Mouse (Mus musculus) right cerebral cortex, postnatal 25 days (tissue): ENCODE data around the gene Dusp6.

Experiments
- DNase-seq: peaks from one replicate; pipeline ENCODE4 v3.0.0; 2022

Gene Dusp6

GRCm38 (mm10) chr10:99246797-99247508, 16.1 kb upstream of the Dusp6 start:
- no peak for DNase-seq

- DNase-seq = no peak
Measured at GRCm38 (mm10) chr10:99250874-99251281, 12.2 kb upstream of the Dusp6 start.

- DNase-seq = no peak
Measured at GRCm38 (mm10) chr10:99253412-99253811, 9.6 kb upstream of the Dusp6 start.

- no peak for DNase-seq
Measured at GRCm38 (mm10) chr10:99255830-99256570, 7.0 kb upstream of the Dusp6 start.

- no peak for DNase-seq
Measured at GRCm38 (mm10) chr10:99257531-99257930, 5.5 kb upstream of the Dusp6 start.

GRCm38 (mm10) chr10:99259840-99260239, 3.2 kb upstream of the Dusp6 start:
- no peak for DNase-seq

- DNase-seq = peak; percentile 84
Measured at GRCm38 (mm10) chr10:99261151-99261635, 1.8 kb upstream of the Dusp6 start.

- DNase-seq = peak; percentile 82
Measured at GRCm38 (mm10) chr10:99261636-99262318, 1.3 kb upstream of the Dusp6 start.

GRCm38 (mm10) chr10:99262319-99262866, 638 bp upstream of the Dusp6 start:
- no peak for DNase-seq

GRCm38 (mm10) chr10:99263419-99264221, 589 bp downstream of the Dusp6 start:
- DNase-seq = peak; percentile 64

GRCm38 (mm10) chr10:99264301-99265010, 1.4 kb downstream of the Dusp6 start:
- DNase-seq = peak; percentile 45

GRCm38 (mm10) chr10:99265011-99265694, 2.1 kb downstream of the Dusp6 start:
- DNase-seq = no peak

- DNase-seq = peak; percentile 36
Measured at GRCm38 (mm10) chr10:99266025-99266424, 3.0 kb downstream of the Dusp6 start.

- DNase-seq = no peak
Measured at GRCm38 (mm10) chr10:99267621-99268020, 4.6 kb downstream of the Dusp6 start.

GRCm38 (mm10) chr10:99268421-99269300, 5.6 kb downstream of the Dusp6 start:
- DNase-seq = peak; percentile 27

GRCm38 (mm10) chr10:99269301-99269701, 6.3 kb downstream of the Dusp6 start:
- no peak for DNase-seq

- DNase-seq = no peak
Measured at GRCm38 (mm10) chr10:99269704-99270103, 6.7 kb downstream of the Dusp6 start.

- no peak for DNase-seq
Measured at GRCm38 (mm10) chr10:99270406-99270805, 7.4 kb downstream of the Dusp6 start.

- DNase-seq = no peak
Measured at GRCm38 (mm10) chr10:99271016-99271415, 8.0 kb downstream of the Dusp6 start.

GRCm38 (mm10) chr10:99273006-99273405, 10.0 kb downstream of the Dusp6 start:
- DNase-seq = no peak
